Mouse (Mus musculus) adrenal gland (tissue): ENCODE data around the gene Eri3.

ENCODE experiments used
- intact Hi-C: fragments of 180-260 bp; cut with DNase I; formaldehyde crosslinking; loops from one replicate; pipeline ENCODE4 v1.15.1; 2025

Gene Eri3

DNA sequence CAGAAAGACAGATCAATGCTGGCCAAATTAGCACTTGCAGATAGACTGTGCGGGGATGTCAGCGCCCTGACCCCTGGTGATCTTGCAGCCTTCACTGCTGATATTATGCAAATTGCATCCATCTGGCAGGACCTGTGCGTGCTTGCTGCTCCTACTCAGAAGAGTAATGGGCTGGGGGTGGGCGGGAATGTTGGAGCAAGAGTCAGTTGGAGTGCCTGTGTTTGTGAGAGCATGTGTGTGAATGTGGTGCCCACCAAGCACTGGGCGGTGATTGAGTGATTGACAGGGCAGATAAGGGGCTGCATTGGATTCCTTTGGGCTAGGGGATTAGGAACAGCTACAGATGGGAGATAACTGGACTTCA is 105.3 kb downstream of the Eri3 start:
- intact Hi-C loops = no loop called here

DNA sequence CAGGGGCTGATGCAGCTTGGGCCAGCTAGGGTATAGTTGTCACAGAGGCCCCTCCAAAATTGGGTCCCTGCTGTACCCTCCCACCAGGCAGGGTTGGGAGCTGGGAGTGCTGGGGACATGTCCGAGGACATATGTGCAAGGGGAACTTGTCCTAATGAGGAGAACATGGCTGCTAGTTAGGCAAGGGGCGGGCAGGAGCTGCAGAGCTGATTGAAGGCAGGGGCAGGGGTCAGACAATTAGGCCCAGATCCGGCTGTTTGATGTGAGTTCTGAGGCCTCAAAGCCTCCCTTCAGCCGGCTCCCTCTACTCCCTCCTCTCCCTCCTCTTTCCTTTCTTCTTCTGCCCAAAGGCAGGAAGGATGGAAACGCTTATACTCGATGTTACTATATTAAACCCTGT is 106.8 kb downstream of the Eri3 start:
- intact Hi-C loops = no loop called here

DNA sequence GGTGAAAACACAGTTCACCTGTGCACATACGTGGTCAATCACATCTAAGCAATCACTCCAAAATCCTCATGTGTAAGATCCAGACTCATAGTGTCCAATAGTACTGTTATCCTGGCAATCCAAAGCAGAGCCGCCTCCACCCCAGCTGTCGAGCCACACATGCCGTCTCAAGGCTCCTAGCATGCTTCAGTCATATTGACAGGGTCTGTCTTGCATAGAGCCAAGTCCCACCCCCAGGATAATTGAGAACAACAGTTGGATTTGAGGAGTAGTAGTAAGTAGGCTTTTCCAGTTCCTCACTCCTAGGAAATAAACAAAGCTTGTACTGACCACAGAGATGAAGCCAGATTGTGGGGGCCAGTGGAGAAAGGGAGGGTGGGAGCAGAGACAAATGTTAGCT is 107.5 kb downstream of the Eri3 start:
- intact Hi-C loops = no loop called here

DNA sequence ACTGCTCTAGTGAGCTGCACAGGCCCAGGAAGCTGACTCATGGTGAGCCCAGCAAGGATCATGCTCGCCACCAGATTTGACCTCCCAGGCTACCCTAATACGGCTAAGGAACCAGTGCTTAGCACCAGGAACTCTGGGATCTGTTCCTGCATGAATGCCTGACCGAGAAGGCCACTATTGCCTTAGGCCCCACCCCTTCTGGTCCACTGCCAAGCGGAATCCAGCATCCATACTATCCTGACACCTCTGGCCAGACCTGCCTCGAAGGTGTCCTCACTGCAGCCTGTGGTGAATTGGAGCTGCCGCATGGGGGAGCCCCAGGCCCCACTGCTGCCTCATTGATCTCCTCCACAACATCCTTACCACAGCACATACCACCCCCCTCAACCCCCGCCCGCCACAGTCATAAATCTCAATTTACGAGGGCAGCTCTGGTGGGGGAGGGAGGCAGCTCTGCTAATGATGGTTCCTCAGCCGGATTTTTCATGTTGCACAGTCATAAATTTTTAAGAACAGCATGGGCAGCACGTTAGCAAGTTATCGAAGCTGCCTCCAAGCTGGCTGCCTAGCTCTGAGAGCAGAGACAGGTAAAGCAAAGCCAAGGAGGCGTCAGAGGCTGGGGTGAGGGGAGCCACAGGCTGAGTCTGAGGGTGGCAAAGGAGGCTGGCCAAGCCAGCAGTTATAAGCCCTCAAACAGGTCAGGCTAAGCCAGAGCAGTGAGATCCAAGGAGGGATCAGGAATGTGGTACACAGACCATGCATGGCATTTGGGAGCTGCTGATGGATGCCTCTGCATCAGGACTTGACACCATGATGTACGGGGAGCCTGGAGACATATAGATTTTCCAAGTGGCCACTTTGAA is 108.6 kb downstream of the Eri3 start:
- intact Hi-C loops = no loop called here

DNA sequence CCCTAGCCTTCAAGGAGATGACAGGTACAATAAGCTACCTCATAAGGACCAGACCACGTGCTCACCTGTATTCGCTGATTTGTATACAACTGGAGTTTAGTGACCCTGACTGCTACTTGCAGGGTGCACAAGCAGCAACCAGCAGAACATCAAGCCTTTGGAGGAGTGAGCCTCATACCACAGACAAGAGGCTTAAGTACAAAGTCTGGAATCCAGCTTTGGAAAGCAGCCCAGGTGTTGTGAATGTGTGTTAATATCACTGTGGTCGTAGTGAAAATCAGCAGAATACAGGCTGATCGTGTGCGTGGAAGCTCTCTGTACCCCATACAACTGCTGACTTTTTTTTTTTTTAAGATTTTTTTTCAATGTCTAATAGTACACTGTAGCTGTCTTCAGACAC is 109.8 kb downstream of the Eri3 start:
- intact Hi-C loops = no loop called here

DNA sequence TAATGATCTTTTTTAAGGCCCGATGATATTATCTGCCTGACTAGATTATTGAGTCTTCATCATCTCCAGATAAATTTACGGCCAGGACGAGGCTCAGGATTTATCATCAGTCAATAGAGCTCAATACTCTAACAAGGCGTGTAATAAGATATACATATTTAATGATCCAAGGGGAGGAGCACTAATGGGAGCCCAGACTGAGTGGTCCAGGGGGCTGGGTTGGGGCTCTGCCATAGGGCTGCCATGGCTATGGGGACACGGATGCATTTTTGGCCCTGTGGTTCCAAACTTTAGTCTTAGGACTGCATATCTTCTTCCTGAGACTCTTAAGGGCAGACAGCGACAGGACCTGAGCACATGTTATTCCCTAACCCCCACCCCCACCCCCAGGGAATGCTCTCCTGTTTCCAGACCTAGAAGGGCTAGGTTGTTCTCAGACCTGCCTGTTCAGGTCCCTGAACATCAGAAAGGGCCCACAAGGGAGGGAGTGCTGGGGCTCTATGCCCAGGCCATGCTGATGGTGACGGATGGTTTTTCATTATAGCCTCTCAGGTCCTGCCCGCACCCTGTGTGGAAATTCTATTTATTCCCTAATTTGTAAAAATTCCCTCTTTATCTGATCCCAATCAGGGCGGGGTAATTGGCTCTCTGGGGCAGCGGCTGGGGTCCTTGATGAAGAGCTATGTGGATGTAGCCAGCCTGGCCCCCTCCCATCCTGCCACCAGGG is 114.4 kb downstream of the Eri3 start:
- intact Hi-C loops = no loop called here

DNA sequence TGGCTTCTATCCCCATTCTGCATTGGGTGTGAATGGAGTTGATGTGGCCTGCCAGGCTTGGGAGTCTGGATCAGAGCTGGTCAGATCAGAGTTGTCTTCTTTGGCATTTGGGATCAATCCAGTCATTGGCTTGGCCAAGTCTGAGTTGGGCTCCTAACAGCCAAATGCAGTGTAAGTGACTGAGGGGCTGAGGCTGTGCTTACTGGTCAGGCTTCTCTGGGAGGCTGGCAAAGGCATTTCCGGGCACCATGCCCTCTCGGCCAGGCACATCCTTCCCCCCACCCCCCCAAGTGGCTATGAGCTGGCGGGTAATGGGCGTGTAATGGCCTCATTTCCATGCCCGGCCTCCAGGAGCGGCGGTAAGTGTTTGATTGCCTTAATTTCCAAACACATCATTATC is 115.4 kb downstream of the Eri3 start:
- intact Hi-C loops = no loop called here

DNA sequence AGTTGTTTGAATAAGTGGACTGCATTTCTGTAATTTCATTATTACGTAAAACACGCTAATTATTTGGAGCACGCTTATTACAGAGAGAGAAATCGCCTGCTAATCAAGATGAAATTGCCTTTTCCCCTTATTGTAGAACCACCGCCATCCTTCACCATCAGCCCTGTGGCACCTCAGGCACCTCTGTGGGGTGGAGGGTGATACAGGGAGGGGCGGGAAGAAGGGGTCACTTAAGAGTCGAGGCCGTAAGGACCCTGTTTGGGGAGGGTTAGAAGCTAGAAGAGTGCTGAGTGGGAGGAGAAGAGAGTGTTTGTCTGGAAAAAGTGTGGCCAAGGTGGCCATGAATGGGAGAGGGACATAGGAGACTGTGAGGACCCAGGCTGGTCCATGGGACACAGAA is 115.9 kb downstream of the Eri3 start:
- intact Hi-C loops = no loop called here

DNA sequence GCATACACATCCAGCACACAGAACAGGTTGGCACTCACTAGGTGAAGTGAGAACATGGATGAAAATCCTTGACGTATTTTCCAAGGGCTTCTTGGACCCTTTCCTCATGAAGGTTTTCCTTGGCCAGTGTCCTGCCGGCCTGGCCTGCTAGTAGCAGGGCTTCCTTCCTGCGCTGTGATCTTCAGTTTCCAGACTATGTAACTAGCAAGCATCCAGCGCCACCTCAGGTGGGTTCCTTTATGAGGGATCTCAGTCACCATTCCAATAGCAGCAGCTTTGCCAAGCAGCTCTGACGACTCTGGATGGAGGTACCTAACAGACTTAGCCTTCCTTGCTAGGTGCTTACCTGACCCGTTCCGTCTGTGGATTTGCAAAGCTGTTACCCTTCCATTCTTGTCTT is 119.7 kb downstream of the Eri3 start:
- intact Hi-C loops = loop anchor here (10.0 kb wide), 3 partner anchors 115 to 395 kb away; partner anchors contain the start of gene Eri3

DNA sequence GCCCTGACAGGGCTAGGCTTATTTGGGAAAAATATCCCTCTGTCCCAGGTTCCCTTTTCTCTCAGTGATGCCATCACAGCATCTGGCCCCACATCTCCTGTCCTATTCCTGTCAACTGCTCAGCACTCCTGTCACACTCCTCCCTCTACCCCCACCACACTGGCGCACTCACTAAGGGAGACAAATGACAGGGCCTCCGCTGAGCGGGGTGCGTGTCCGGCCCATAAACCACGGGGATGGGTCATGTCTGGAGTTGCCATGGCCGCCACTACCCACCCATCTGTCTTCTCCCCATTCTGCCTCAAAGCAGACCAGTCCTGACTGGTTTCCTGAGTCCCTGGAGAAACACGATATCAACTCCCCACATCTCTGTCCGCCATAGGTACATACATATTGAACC is 121.9 kb downstream of the Eri3 start:
- intact Hi-C loops = loop anchor here (10.0 kb wide), 3 partner anchors 117 to 397 kb away; partner anchors contain the start of gene Eri3

DNA sequence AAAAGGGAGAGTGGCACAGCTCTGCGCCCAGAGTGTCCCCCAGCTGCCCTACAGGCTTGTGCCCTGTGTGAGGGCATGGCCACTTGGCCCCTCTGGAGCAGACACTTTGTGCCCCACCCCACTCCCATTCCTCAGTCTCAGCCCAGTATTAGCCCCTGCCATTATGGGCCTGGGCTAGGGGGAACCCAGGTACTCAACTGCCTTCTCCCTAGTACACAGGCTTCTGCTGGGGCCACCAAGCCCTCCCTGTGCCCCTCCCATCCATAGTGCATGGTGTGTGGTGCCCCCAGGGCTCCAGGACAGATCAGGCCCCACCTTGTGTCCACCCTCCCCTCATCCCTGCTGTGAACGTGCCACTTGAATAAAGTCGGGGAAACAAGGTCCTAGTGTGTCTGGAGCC is 123.7 kb downstream of the Eri3 start:
- intact Hi-C loops = loop anchor here (10.0 kb wide), 3 partner anchors 119 to 399 kb away; partner anchors contain the start of gene Eri3

DNA sequence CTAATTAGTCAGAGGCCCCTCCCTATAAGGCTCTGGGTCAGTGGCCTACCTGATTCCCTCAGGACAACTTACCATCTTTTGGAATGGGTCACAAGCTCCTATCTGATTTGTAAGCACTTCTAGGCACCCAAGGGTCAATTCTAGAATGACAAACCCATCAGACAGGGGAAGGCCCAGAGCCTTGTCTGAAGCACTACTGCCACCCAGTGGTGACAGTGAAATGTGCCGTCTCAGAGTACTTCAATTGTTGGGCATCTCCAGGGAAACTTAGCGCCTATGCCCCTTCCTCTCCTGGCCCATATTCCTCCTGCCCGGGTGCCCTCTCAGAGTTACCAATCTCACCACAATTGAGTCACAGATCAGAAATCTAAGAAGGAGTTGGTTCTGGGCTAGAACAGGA is 126.7 kb downstream of the Eri3 start:
- intact Hi-C loops = loop anchor here (10.0 kb wide), 3 partner anchors 122 to 402 kb away; partner anchors contain the start of gene Eri3

DNA sequence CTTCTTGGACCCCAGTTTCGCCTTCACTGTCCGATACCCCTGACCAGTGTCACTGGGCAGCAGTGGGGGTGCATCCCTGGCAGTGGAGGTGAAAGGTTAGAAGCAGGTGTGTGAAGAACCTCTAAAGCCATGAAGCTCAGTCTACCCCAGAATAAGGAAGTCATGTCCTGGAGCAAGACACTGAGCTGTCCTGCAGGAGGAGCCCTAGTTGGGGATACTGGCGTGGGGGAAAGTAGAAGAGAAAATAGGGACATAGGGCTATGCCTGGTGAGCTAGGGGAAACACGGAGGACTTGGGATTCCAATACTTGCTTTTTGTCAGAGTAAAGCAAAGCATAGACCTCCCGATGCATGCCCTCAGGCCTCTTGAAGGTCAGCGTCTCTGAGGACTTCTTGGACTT is 130.8 kb downstream of the Eri3 start:
- intact Hi-C loops = no loop called here

DNA sequence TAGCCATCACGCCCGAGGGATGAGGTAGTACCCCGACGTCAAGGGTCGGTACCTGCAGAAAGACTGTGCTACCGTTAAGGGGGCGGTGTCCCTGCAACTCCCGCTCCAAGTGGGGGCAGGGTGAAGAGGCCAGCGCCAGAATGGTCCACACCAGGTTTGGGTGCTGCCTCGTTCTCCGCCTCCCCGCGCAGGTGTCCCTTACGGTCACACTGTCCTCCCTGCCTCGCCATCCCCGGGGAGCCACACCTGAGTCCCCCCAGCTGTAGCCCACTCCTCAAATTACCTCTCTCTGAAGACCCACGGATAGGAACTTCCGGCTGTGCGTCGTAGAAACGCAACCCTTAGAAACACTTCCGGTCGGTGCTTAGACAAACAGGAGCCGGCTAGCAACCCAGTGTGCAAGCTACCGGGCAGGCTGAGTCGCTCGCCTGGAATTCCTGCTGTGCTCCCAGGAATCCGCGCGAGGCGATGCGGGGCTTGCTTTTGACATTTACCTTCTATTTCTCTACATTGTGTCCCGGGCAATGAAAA is 131.8 kb downstream of the Eri3 start, which contains the start of gene Dmap1:
Gene Dmap1, minus strand, starts transcription at position 343 of the 531 bp plus-strand sequence.
- intact Hi-C loops = no loop called here

DNA sequence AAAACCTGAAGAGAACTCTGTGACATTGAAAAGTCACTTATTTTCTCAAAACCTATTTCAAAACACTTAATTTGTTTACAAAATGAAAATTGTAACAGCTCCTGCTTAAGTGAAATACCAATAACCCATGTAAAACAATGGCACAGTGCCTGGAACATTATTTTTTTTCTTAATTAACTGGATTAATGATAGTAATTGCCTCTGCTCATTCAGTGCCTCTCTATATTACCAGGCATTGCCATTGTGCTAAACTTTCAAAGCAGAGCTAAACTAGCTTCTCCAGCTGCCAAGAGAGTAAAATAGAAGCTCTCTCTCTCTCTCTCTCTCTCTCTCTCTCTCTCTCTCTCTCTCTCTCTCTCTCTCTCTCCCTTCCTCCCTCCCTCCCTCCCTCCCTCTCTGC is 132.3 kb downstream of the Eri3 start:
- intact Hi-C loops = no loop called here

DNA sequence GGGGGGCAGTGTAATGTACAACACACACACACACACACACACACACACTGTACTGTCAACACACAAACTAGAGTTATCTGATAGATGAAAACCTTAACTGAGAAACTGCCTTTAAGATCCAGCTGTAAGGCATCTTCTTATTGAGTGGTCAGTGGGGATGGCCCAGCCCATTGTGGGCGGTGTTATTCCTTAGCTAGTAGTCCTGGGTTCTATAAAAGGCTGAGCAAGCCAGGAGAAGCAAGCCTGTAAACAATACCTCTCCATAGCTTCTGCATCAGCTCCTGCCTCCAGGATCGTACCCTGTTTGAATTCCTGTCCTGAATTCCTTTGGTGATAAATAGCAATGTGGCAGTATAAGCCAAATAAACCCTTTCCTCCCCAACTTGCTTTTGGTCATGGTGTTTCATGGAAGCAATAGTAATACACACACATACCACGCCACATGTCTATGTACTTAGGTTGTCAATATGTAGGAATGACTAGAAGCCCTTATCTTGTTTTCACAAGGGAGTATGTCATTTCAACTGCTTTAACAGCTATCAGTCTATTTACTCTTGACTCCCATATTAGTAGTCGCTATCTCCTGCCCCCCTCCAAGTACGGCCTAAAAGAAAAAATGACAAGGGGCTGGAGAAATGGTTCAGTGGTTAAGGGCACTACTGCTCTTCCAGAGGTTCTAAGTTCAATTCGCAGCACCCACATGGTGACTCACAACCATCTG is 133.0 kb downstream of the Eri3 start:
- intact Hi-C loops = no loop called here

DNA sequence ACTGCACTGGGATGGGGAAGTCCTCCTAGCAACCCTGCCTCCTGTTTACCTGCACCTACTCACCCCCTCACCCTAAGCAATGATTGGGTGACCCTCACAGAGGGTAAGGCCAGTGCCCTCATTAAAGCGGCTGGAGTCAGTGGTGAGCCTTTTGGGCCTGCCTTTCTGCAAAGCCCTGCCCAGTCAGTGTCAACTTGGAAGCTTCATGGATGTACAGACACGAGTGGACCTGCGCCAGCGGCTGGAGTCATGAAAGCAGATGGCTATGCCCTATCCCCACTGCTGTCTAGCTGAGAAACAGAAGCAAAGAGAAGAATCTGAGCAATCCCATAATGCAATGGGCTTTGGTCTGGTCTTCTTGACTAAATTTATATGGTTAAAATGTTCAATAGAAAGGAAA is 136.2 kb downstream of the Eri3 start:
- intact Hi-C loops = no loop called here

DNA sequence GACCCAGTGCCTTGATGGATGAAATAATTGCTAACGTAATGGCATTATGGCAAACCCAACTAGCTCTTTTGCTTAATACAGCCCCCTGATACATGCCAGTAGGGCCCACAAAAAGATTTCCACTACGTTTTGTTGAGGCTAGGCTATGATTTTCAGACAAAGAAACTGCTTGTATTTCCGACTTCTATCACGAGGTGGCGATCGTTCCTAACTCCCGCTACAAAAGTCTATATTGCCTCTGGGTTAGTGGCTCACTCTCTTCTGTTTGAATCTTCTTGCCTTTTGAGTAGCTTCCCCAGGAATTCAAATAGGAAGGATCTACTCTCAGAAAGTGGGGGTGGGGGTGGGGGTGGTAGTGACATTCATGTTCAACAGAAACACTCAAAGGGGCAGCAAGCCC is 155.2 kb downstream of the Eri3 start:
- intact Hi-C loops = loop anchor here (1.0 to 10.0 kb wide), 2 partner anchors 66 to 379 kb away; no protein-coding TSS in a partner anchor

DNA sequence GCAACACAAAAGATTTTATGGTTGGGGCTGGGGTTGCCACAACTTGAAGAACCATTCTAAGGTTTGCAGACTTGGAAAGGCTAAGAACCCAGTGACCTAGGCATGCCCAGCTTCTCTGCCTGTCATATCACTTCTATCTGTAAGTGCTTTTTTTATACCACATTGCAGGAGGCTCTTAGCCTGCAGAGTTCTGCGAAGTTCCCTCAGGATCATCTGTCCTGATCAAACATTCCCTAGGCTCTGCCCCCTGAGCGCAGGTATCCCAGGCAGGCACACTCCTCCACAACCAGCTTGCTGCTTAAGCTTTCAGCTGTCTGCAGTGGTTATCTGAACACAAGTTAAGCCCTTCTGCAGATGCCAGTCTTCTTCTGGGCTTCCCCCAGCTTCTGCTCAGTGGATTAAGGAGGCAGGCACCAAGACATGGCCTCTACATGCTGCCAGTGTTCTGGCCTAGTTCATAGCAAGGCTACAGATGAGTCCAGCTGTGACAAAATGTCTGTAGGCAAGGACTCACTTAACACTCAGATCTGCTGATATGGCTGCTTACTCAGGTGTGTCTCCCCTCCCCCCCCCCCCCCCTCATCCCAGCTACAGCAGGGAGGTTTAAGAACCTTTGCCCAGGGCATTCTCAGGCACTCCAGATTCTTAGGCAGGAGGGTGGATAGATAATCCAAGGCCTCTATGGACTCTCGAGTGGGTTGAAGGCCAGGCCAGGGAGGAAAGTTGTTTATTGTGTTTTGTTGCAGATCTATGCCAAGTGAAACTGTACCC is 158.8 kb downstream of the Eri3 start:
- intact Hi-C loops = loop anchor here (10.0 kb wide), 1 partner anchor 376 kb away; no protein-coding TSS in a partner anchor

DNA sequence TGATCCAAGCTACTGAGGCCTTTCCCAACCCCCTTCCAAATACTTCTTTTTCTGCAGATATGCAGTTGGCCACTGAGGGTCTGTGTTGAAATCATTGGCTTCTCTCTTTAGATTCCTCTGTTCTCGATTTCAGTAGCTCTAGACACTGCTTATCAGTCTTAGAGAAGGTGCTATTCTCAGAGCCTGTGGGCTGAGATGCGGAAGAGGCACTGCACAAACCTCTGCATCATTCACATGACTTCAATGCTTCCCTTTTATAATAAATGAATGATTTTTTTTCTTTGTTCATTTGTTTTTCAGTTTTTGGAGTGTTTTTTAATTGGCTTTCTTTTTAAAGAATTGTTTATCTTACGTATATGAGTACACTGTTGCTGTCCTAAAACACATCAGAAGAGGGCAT is 162.1 kb downstream of the Eri3 start:
- intact Hi-C loops = no loop called here
